Mouse (Mus musculus) bone marrow macrophage, adult 2 months (primary cell): ENCODE data around the gene Rgs18. TPM values are rescaled to one million over a fixed set of nuclear protein-coding genes. Genes with fewer than 3 reads are reported as not detected.
A peak's percentile ranks its signal among the peaks of the same experiment; 100 is the strongest.

Experiments used
- H3K27ac ChIP-seq: 2 replicates; pipeline ENCODE4 v1.5.1; 2012; ENCODE audit warnings: low read depth, low read length; ENCODE audit not compliant: insufficient read depth
- H3K4me1 ChIP-seq: 2 replicates; pipeline ENCODE4 v1.6.1; 2012; ENCODE audit warnings: low read length; ENCODE audit not compliant: control insufficient read depth, insufficient read depth
- H3K4me3 ChIP-seq: 2 replicates; pipeline ENCODE4 v1.5.1; 2012; ENCODE audit warnings: mild to moderate bottlenecking, low read length, moderate library complexity; ENCODE audit not compliant: insufficient read depth
- CTCF ChIP-seq: IDR thresholded peaks from 2 replicates; pipeline ENCODE4 v1.5.1; 2012; ENCODE audit warnings: low read depth, mild to moderate bottlenecking, low read length, moderate library complexity
- POLR2A ChIP-seq: IDR thresholded peaks from 2 replicates; pipeline ENCODE4 v1.6.1; 2012; ENCODE audit warnings: mild to moderate bottlenecking, low read depth, low read length, borderline replicate concordance
- polyA plus RNA-seq: library from polyadenylated mRNA; stranded (reverse); fragments of >200 nt; gene quantifications from 2 replicates; pipeline ENCODE4 v1.2.4, GENCODE M21; 2012; ENCODE audit not compliant: missing spikeins, insufficient read depth, insufficient read length

The Rgs18 gene
- 45.6 and 48.6 TPM in 2 replicates for polyA plus RNA-seq

- Histone ChIP-seq H3K27ac (peak within 1 kb of the TSS; percentile 83), H3K4me3 (peak within 1 kb of the TSS; percentile 40), H3K4me1 (peaks cover 2% of the 10 kb centered on the region; the same call in 1 of the 2 replicates)
- TF ChIP-seq POLR2A (no peak), CTCF (no peak)
Observed at GRCm38 (mm10) chr1:144775331-144775730, at the start of gene Rgs18. Gene Rgs18, minus strand, starts transcription at chr1:144775435.

GRCm38 (mm10) chr1:144774394-144774793 is 841 bp downstream of the Rgs18 start:
- Histone ChIP-seq H3K4me3 (peak overlapping the region; percentile 40), H3K27ac (peak overlapping the region; percentile 58)
- no peak for TF ChIP-seq POLR2A
- TF ChIP-seq CTCF: no peak

GRCm38 (mm10) chr1:144766218-144766617 is 9.0 kb downstream of the Rgs18 start:
- H3K4me1 ChIP-seq: peaks cover 3% of the 10 kb centered on the region
- no peak overlapping the region for H3K27ac ChIP-seq
- TF ChIP-seq POLR2A (no peak), CTCF (no peak)
- H3K4me3 ChIP-seq: no peak overlapping the region

More at GRCm38 (mm10) chr1:144774394-144774793, 841 bp downstream of the Rgs18 start:
- H3K4me1 ChIP-seq: peaks cover 2% of the 10 kb centered on the region; the same call in 1 of the 2 replicates

GRCm38 (mm10) chr1:144760792-144761191 is 14.4 kb downstream of the Rgs18 start:
- Histone ChIP-seq H3K27ac (no peak overlapping the region), H3K4me1 (no peaks in the 10 kb centered on the region), H3K4me3 (no peak overlapping the region)
- TF ChIP-seq CTCF (no peak), POLR2A (no peak)

GRCm38 (mm10) chr1:144750763-144751162 is 24.5 kb downstream of the Rgs18 start:
- TF ChIP-seq CTCF (no peak), POLR2A (no peak)
- H3K4me1 ChIP-seq: no peaks in the 10 kb centered on the region
- H3K4me3 ChIP-seq: no peak overlapping the region
- H3K27ac ChIP-seq: no peak overlapping the region

- Histone ChIP-seq H3K4me3 (no peak overlapping the region), H3K27ac (no peak overlapping the region), H3K4me1 (no peaks in the 10 kb centered on the region)
- TF ChIP-seq POLR2A (no peak), CTCF (no peak)
Observed at GRCm38 (mm10) chr1:144746182-144746581, 29.1 kb downstream of the Rgs18 start.

GRCm38 (mm10) chr1:144737739-144738138 is 37.5 kb downstream of the Rgs18 start:
- Histone ChIP-seq H3K4me1 (no peaks in the 10 kb centered on the region), H3K4me3 (no peak overlapping the region), H3K27ac (no peak overlapping the region)
- TF ChIP-seq CTCF (no peak), POLR2A (no peak)

- no peak overlapping the region for H3K4me3 ChIP-seq
- TF ChIP-seq POLR2A (no peak), CTCF (no peak)
- H3K27ac ChIP-seq: no peak overlapping the region
- H3K4me1 ChIP-seq: no peaks in the 10 kb centered on the region
Observed at GRCm38 (mm10) chr1:144720736-144721135, 54.5 kb downstream of the Rgs18 start.

- Histone ChIP-seq H3K4me3 (no peak overlapping the region), H3K4me1 (no peaks in the 10 kb centered on the region), H3K27ac (no peak overlapping the region)
- no peak for TF ChIP-seq CTCF
- no peak for TF ChIP-seq POLR2A
Observed at GRCm38 (mm10) chr1:144704373-144704772, 70.9 kb downstream of the Rgs18 start.

Other genes with a start within 250 kb of the Rgs18 start
- not detected in 2 replicates for gene Rgs21, start 207.8 kb downstream of the Rgs18 start, polyA plus RNA-seq